Mouse (Mus musculus) midbrain, embryonic 16.5 days (tissue): ENCODE measurements at regions not wholly inside any gene's neighbourhood (a gene's known extent, or its start where the extent isn't known, plus 50 kb on each side); places are given as distances from the start of the nearest gene placed in this dataset.
A peak's percentile ranks its signal among the peaks of the same experiment; 100 is the strongest.

Source experiments
- ATAC-seq: fragments of 200-750 bp; cut with Nextera tagmentation; 2 replicates; pipeline ENCODE4 v1.8.0; 2017; ENCODE audit warnings: moderate TSS enrichment
- H3K27ac ChIP-seq: fragments of 300-500 bp; sonication (generic); 2 replicates; pipeline ENCODE4 v1.5.1; 2014; ENCODE audit warnings: mild to moderate bottlenecking, low read length, mixed read lengths
- H3K27me3 ChIP-seq: fragments of 300-500 bp; sonication (generic); 2 replicates; pipeline ENCODE4 v1.6.1; 2014; ENCODE audit warnings: low read depth, low read length, mixed read lengths; ENCODE audit not compliant: control insufficient read depth, insufficient read depth
- H3K36me3 ChIP-seq: fragments of 300-500 bp; sonication (generic); 2 replicates; pipeline ENCODE4 v1.6.1; 2014; ENCODE audit warnings: mild to moderate bottlenecking, low read length, moderate library complexity, mixed read lengths; ENCODE audit not compliant: control insufficient read depth, insufficient read depth
- H3K4me1 ChIP-seq: fragments of 300-500 bp; sonication (generic); 2 replicates; pipeline ENCODE4 v1.6.1; 2014; ENCODE audit warnings: mild to moderate bottlenecking, low read length, mixed read lengths; ENCODE audit not compliant: control insufficient read depth, insufficient read depth
- H3K4me2 ChIP-seq: fragments of 300-500 bp; sonication (generic); 2 replicates; pipeline ENCODE4 v1.6.1; 2014; ENCODE audit warnings: mild to moderate bottlenecking, low read length, mixed read lengths
- H3K4me3 ChIP-seq: fragments of 300-500 bp; sonication (generic); 2 replicates; pipeline ENCODE4 v1.5.1; 2014; ENCODE audit warnings: low read depth, mild to moderate bottlenecking, low read length, moderate library complexity, mixed read lengths
- H3K9ac ChIP-seq: fragments of 300-500 bp; sonication (generic); 2 replicates; pipeline ENCODE4 v1.6.1; 2014; ENCODE audit warnings: low read depth, low read length, mixed read lengths
- H3K9me3 ChIP-seq: fragments of 300-500 bp; sonication (generic); replicated peaks from 2 replicates; pipeline ENCODE4 v1.6.1; 2014; ENCODE audit warnings: mild to moderate bottlenecking, low read length, mixed read lengths; ENCODE audit not compliant: control insufficient read depth, poor library complexity, severe bottlenecking
- WGBS: fragments of 180-500 bp; shearing (Covaris S2); extraction: QIAGEN DNeasy Blood & Tissue Kit; methylation state at CpG from one replicate; pipeline ENCODE4 v1.1.7; 2014; 5-methylcytosine and 5-hydroxymethylcytosine counted together

GRCm38 (mm10) chr13:28664698-28665097 is 288.8 kb downstream of the Sox4 start:
- Histone ChIP-seq H3K4me1 (peaks cover 16% of the 10 kb centered on the region), H3K4me3 (no peak overlapping the region), H3K27me3 (no peaks in the 10 kb centered on the region), H3K9ac (no peak overlapping the region), H3K4me2 (no peak overlapping the region), H3K27ac (peak overlapping the region; percentile 47; the same call in 1 of the 2 replicates), H3K9me3 (no peaks in the 10 kb centered on the region), H3K36me3 (no peaks in the 10 kb centered on the region)
- WGBS = 56% methylated on average over 4 of the region's 4 CpGs
- no peak for ATAC-seq

- peak; percentile 75 for ATAC-seq
- 33% methylated on average over 7 of the region's 7 CpGs for WGBS
- Histone ChIP-seq H3K4me2 (no peak overlapping the region), H3K9me3 (no peaks in the 10 kb centered on the region), H3K36me3 (no peaks in the 10 kb centered on the region), H3K4me3 (no peak overlapping the region), H3K27ac (peak overlapping the region; percentile 47; the same call in 1 of the 2 replicates), H3K4me1 (peaks cover 16% of the 10 kb centered on the region), H3K27me3 (no peaks in the 10 kb centered on the region), H3K9ac (no peak overlapping the region)
These were observed 289.4 kb downstream of the Sox4 start for GRCm38 (mm10) chr13:28663950-28664681.

GRCm38 (mm10) chr13:28663459-28663858 is 290.1 kb downstream of the Sox4 start:
- Histone ChIP-seq H3K9me3 (no peaks in the 10 kb centered on the region), H3K9ac (no peak overlapping the region), H3K4me3 (no peak overlapping the region), H3K27me3 (no peaks in the 10 kb centered on the region), H3K27ac (no peak overlapping the region), H3K36me3 (no peaks in the 10 kb centered on the region), H3K4me2 (no peak overlapping the region), H3K4me1 (peaks cover 16% of the 10 kb centered on the region)
- ATAC-seq = no peak
- WGBS = 17% methylated on average over 5 of the region's 5 CpGs

- H3K4me1 ChIP-seq = peaks cover 16% of the 10 kb centered on the region
- no peak overlapping the region for H3K4me2 ChIP-seq
- H3K27ac ChIP-seq = no peak overlapping the region
- H3K9ac ChIP-seq = no peak overlapping the region
- ATAC-seq = no peak
- 92% methylated on average over 3 of the region's 3 CpGs for WGBS
- no peaks in the 10 kb centered on the region for H3K9me3 ChIP-seq
- no peak overlapping the region for H3K4me3 ChIP-seq
- no peaks in the 10 kb centered on the region for H3K36me3 ChIP-seq
- H3K27me3 ChIP-seq = no peaks in the 10 kb centered on the region
These were observed 291.2 kb downstream of the Sox4 start for GRCm38 (mm10) chr13:28662316-28662752.

- Histone ChIP-seq H3K27ac (no peak overlapping the region), H3K4me1 (peaks cover 9% of the 10 kb centered on the region), H3K36me3 (no peaks in the 10 kb centered on the region), H3K4me2 (no peak overlapping the region), H3K9me3 (no peaks in the 10 kb centered on the region), H3K9ac (no peak overlapping the region), H3K27me3 (no peaks in the 10 kb centered on the region), H3K4me3 (no peak overlapping the region)
- ATAC-seq = no peak
- 76% methylated on average over 2 of the region's 2 CpGs for WGBS
These were observed 293.4 kb downstream of the Sox4 start for GRCm38 (mm10) chr13:28660151-28660550.

GRCm38 (mm10) chr13:28658652-28659051 is 294.9 kb downstream of the Sox4 start:
- H3K4me3 ChIP-seq = no peak overlapping the region
- H3K36me3 ChIP-seq = no peaks in the 10 kb centered on the region
- ATAC-seq = no peak
- H3K4me1 ChIP-seq = no peaks in the 10 kb centered on the region
- 85% methylated on average over 5 of the region's 5 CpGs for WGBS
- H3K9me3 ChIP-seq = no peaks in the 10 kb centered on the region
- no peak overlapping the region for H3K27ac ChIP-seq
- H3K27me3 ChIP-seq = no peaks in the 10 kb centered on the region
- H3K9ac ChIP-seq = no peak overlapping the region
- no peak overlapping the region for H3K4me2 ChIP-seq

- ATAC-seq = no peak
- no peak overlapping the region for H3K4me2 ChIP-seq
- no peaks in the 10 kb centered on the region for H3K27me3 ChIP-seq
- H3K9me3 ChIP-seq = no peaks in the 10 kb centered on the region
- no peak overlapping the region for H3K9ac ChIP-seq
- no peaks in the 10 kb centered on the region for H3K36me3 ChIP-seq
- no peak overlapping the region for H3K4me3 ChIP-seq
- H3K4me1 ChIP-seq = 0 out of 2 replicates have a peak, but pooled peaks cover 3% of the 10 kb centered on the region
- H3K27ac ChIP-seq = no peak overlapping the region
These were observed 298.6 kb downstream of the Sox4 start for GRCm38 (mm10) chr13:28654883-28655282.

- 88% methylated on average over 4 of the region's 4 CpGs for WGBS
- H3K9ac ChIP-seq = no peak overlapping the region
- no peak for ATAC-seq
These were observed 300.2 kb downstream of the Sox4 start for GRCm38 (mm10) chr13:28653362-28653761.

GRCm38 (mm10) chr13:28651810-28652209 is 301.7 kb downstream of the Sox4 start:
- no peaks in the 10 kb centered on the region for H3K27me3 ChIP-seq
- no peak overlapping the region for H3K27ac ChIP-seq
- WGBS = 85% methylated on average over 2 of the region's 2 CpGs
- 0 out of 2 replicates have a peak, but pooled peaks cover 3% of the 10 kb centered on the region for H3K4me1 ChIP-seq
- peak; percentile 80 for ATAC-seq
- H3K36me3 ChIP-seq = no peaks in the 10 kb centered on the region
- no peaks in the 10 kb centered on the region for H3K9me3 ChIP-seq
- H3K4me3 ChIP-seq = no peak overlapping the region
- H3K4me2 ChIP-seq = no peak overlapping the region
- no peak overlapping the region for H3K9ac ChIP-seq

More at GRCm38 (mm10) chr13:28653362-28653761, 300.2 kb downstream of the Sox4 start:
- Histone ChIP-seq H3K27ac (no peak overlapping the region), H3K4me2 (no peak overlapping the region), H3K9me3 (no peaks in the 10 kb centered on the region), H3K4me1 (0 out of 2 replicates have a peak, but pooled peaks cover 3% of the 10 kb centered on the region), H3K36me3 (no peaks in the 10 kb centered on the region), H3K27me3 (no peaks in the 10 kb centered on the region), H3K4me3 (no peak overlapping the region)
